Mouse (Mus musculus): ENCODE results near the gene Myh2.

Myh2 gene

GRCm38 (mm10) chr11:67170727-67171126 is at the start of gene Myh2:
Gene Myh2 (plus strand): TSS chr11:67171027.
- no peaks in the 10 kb centered on the region for H3K36me3 ChIP-seq (ENCODE audit: insufficient read depth, low read length)
- no peaks in the 10 kb centered on the region for H3K27me3 ChIP-seq (ENCODE audit: insufficient read depth, low read length)
- H3K9me3 ChIP-seq (ENCODE audit: low read length), result no peaks in the 10 kb centered on the region
- no peak for TF ChIP-seq POU5F1 (IDR thresholded peaks at IDR 0.05; ENCODE audit: borderline replicate concordance, low read length)
- TF ChIP-seq NANOG (IDR thresholded peaks at IDR 0.05; ENCODE audit: borderline replicate concordance, low read length), result no peak
- no peak for TF ChIP-seq CTCF (conservative IDR thresholded peaks at IDR 0.05; ENCODE audit: low read length)
- H3K4me3 ChIP-seq (replicated peaks; ENCODE audit: low read length), result no peak within 1 kb of the TSS
- H3K4me1 ChIP-seq (replicated peaks; ENCODE audit: low read depth, low read length), result no peaks in the 10 kb centered on the region

- Histone ChIP-seq H3K4me1 (replicated peaks; ENCODE audit: low read depth, low read length) (no peaks in the 10 kb centered on the region), H3K9me3 (ENCODE audit: low read length) (peaks cover 16% of the 10 kb centered on the region), H3K36me3 (ENCODE audit: insufficient read depth, low read length) (no peaks in the 10 kb centered on the region), H3K27me3 (ENCODE audit: insufficient read depth, low read length) (0 out of 2 replicates have a peak, but pooled peaks cover 3% of the 10 kb centered on the region), H3K4me3 (replicated peaks; ENCODE audit: low read length) (no peak overlapping the region)
- TF ChIP-seq NANOG (IDR thresholded peaks at IDR 0.05; ENCODE audit: borderline replicate concordance, low read length), result no peak
- no peak for TF ChIP-seq CTCF (conservative IDR thresholded peaks at IDR 0.05; ENCODE audit: low read length)
- TF ChIP-seq POU5F1 (IDR thresholded peaks at IDR 0.05; ENCODE audit: borderline replicate concordance, low read length), result no peak
Observed at GRCm38 (mm10) chr11:67124943-67125342, 45.9 kb upstream of the Myh2 start.

- Histone ChIP-seq H3K4me1 (replicated peaks; ENCODE audit: low read depth, low read length) (no peaks in the 10 kb centered on the region), H3K27me3 (ENCODE audit: insufficient read depth, low read length) (0 out of 2 replicates have a peak, but pooled peaks cover 3% of the 10 kb centered on the region), H3K4me3 (replicated peaks; ENCODE audit: low read length) (peak overlapping the region; percentile 13; the same call in 1 of the 2 replicates), H3K9me3 (ENCODE audit: low read length) (peaks cover 18% of the 10 kb centered on the region), H3K36me3 (ENCODE audit: insufficient read depth, low read length) (no peaks in the 10 kb centered on the region)
- TF ChIP-seq NANOG (IDR thresholded peaks at IDR 0.05; ENCODE audit: borderline replicate concordance, low read length) (no peak), CTCF (conservative IDR thresholded peaks at IDR 0.05; ENCODE audit: low read length) (no peak), POU5F1 (IDR thresholded peaks at IDR 0.05; ENCODE audit: borderline replicate concordance, low read length) (no peak)
Observed at GRCm38 (mm10) chr11:67125361-67125760, 45.5 kb upstream of the Myh2 start.

- Histone ChIP-seq H3K4me3 (replicated peaks; ENCODE audit: low read length) (no peak overlapping the region), H3K4me1 (replicated peaks; ENCODE audit: low read depth, low read length) (no peaks in the 10 kb centered on the region), H3K9me3 (ENCODE audit: low read length) (peaks cover 31% of the 10 kb centered on the region), H3K36me3 (ENCODE audit: insufficient read depth, low read length) (no peaks in the 10 kb centered on the region), H3K27me3 (ENCODE audit: insufficient read depth, low read length) (no peaks in the 10 kb centered on the region)
- TF ChIP-seq CTCF (conservative IDR thresholded peaks at IDR 0.05; ENCODE audit: low read length) (no peak), NANOG (IDR thresholded peaks at IDR 0.05; ENCODE audit: borderline replicate concordance, low read length) (no peak), POU5F1 (IDR thresholded peaks at IDR 0.05; ENCODE audit: borderline replicate concordance, low read length) (no peak)
Observed at GRCm38 (mm10) chr11:67133526-67133925, 37.3 kb upstream of the Myh2 start.

GRCm38 (mm10) chr11:67134654-67135053 is 36.2 kb upstream of the Myh2 start:
- no peaks in the 10 kb centered on the region for H3K36me3 ChIP-seq (ENCODE audit: insufficient read depth, low read length)

GRCm38 (mm10) chr11:67135532-67135931 is 35.3 kb upstream of the Myh2 start:
- H3K4me1 ChIP-seq (replicated peaks; ENCODE audit: low read depth, low read length), result no peaks in the 10 kb centered on the region
- H3K27me3 ChIP-seq (ENCODE audit: insufficient read depth, low read length), result no peaks in the 10 kb centered on the region
- peaks cover 15% of the 10 kb centered on the region for H3K9me3 ChIP-seq (ENCODE audit: low read length)
- H3K36me3 ChIP-seq (ENCODE audit: insufficient read depth, low read length), result no peaks in the 10 kb centered on the region
- TF ChIP-seq CTCF (conservative IDR thresholded peaks at IDR 0.05; ENCODE audit: low read length), result no peak
- no peak for TF ChIP-seq POU5F1 (IDR thresholded peaks at IDR 0.05; ENCODE audit: borderline replicate concordance, low read length)
- TF ChIP-seq NANOG (IDR thresholded peaks at IDR 0.05; ENCODE audit: borderline replicate concordance, low read length), result no peak
- no peak overlapping the region for H3K4me3 ChIP-seq (replicated peaks; ENCODE audit: low read length)

More at GRCm38 (mm10) chr11:67134654-67135053, 36.2 kb upstream of the Myh2 start:
- H3K4me1 ChIP-seq (replicated peaks; ENCODE audit: low read depth, low read length), result no peaks in the 10 kb centered on the region
- no peaks in the 10 kb centered on the region for H3K27me3 ChIP-seq (ENCODE audit: insufficient read depth, low read length)
- peaks cover 20% of the 10 kb centered on the region for H3K9me3 ChIP-seq (ENCODE audit: low read length)
- TF ChIP-seq POU5F1 (IDR thresholded peaks at IDR 0.05; ENCODE audit: borderline replicate concordance, low read length), result no peak
- TF ChIP-seq CTCF (conservative IDR thresholded peaks at IDR 0.05; ENCODE audit: low read length), result no peak
- no peak for TF ChIP-seq NANOG (IDR thresholded peaks at IDR 0.05; ENCODE audit: borderline replicate concordance, low read length)
- no peak overlapping the region for H3K4me3 ChIP-seq (replicated peaks; ENCODE audit: low read length)

- no peak for TF ChIP-seq CTCF (conservative IDR thresholded peaks at IDR 0.05; ENCODE audit: low read length)
- TF ChIP-seq POU5F1 (IDR thresholded peaks at IDR 0.05; ENCODE audit: borderline replicate concordance, low read length), result no peak
- no peak for TF ChIP-seq NANOG (IDR thresholded peaks at IDR 0.05; ENCODE audit: borderline replicate concordance, low read length)
- Histone ChIP-seq H3K27me3 (ENCODE audit: insufficient read depth, low read length) (no peaks in the 10 kb centered on the region), H3K36me3 (ENCODE audit: insufficient read depth, low read length) (no peaks in the 10 kb centered on the region), H3K9me3 (ENCODE audit: low read length) (no peaks in the 10 kb centered on the region), H3K4me1 (replicated peaks; ENCODE audit: low read depth, low read length) (no peaks in the 10 kb centered on the region), H3K4me3 (replicated peaks; ENCODE audit: low read length) (no peak overlapping the region)
Observed at GRCm38 (mm10) chr11:67139556-67139955, 31.3 kb upstream of the Myh2 start.

GRCm38 (mm10) chr11:67140175-67140574 is 30.7 kb upstream of the Myh2 start:
- no peaks in the 10 kb centered on the region for H3K36me3 ChIP-seq (ENCODE audit: insufficient read depth, low read length)
- TF ChIP-seq CTCF (conservative IDR thresholded peaks at IDR 0.05; ENCODE audit: low read length) (no peak), NANOG (IDR thresholded peaks at IDR 0.05; ENCODE audit: borderline replicate concordance, low read length) (no peak), POU5F1 (IDR thresholded peaks at IDR 0.05; ENCODE audit: borderline replicate concordance, low read length) (no peak)
- H3K9me3 ChIP-seq (ENCODE audit: low read length), result no peaks in the 10 kb centered on the region
- no peaks in the 10 kb centered on the region for H3K27me3 ChIP-seq (ENCODE audit: insufficient read depth, low read length)
- no peaks in the 10 kb centered on the region for H3K4me1 ChIP-seq (replicated peaks; ENCODE audit: low read depth, low read length)
- H3K4me3 ChIP-seq (replicated peaks; ENCODE audit: low read length), result no peak overlapping the region

- H3K36me3 ChIP-seq (ENCODE audit: insufficient read depth, low read length), result no peaks in the 10 kb centered on the region
- TF ChIP-seq POU5F1 (IDR thresholded peaks at IDR 0.05; ENCODE audit: borderline replicate concordance, low read length) (no peak), CTCF (conservative IDR thresholded peaks at IDR 0.05; ENCODE audit: low read length) (no peak), NANOG (IDR thresholded peaks at IDR 0.05; ENCODE audit: borderline replicate concordance, low read length) (no peak)
- no peaks in the 10 kb centered on the region for H3K9me3 ChIP-seq (ENCODE audit: low read length)
- no peaks in the 10 kb centered on the region for H3K4me1 ChIP-seq (replicated peaks; ENCODE audit: low read depth, low read length)
- H3K4me3 ChIP-seq (replicated peaks; ENCODE audit: low read length), result no peak overlapping the region
- no peaks in the 10 kb centered on the region for H3K27me3 ChIP-seq (ENCODE audit: insufficient read depth, low read length)
Observed at GRCm38 (mm10) chr11:67141031-67141430, 29.8 kb upstream of the Myh2 start.
